Mouse (Mus musculus) limb, embryonic 15.5 days (tissue): Measurements from ENCODE around the gene Maml2. TPM values are rescaled to one million over a fixed set of nuclear protein-coding genes. Genes with fewer than 3 reads are reported as not detected.
A peak's percentile ranks its signal among the peaks of the same experiment; 100 is the strongest.

ENCODE experiments used
- ATAC-seq: fragments of 200-750 bp; cut with Nextera tagmentation; 2 replicates; pipeline ENCODE4 v1.8.0; 2017; ENCODE audit warnings: low read depth, moderate TSS enrichment; ENCODE audit not compliant: insufficient number of reproducible peaks, low FRiP score, low TSS enrichment
- H3K27ac ChIP-seq: fragments of 300-500 bp; sonication (generic); 2 replicates; pipeline ENCODE4 v1.5.1; 2015; ENCODE audit warnings: moderate library complexity, mild to moderate bottlenecking, inconsistent platforms
- H3K27me3 ChIP-seq: fragments of 300-500 bp; sonication (generic); 2 replicates; pipeline ENCODE4 v1.6.1; 2015; ENCODE audit warnings: inconsistent platforms
- H3K36me3 ChIP-seq: fragments of 300-500 bp; sonication (generic); 2 replicates; pipeline ENCODE4 v1.6.1; 2015; ENCODE audit warnings: inconsistent platforms
- H3K4me1 ChIP-seq: fragments of 300-500 bp; sonication (generic); 2 replicates; pipeline ENCODE4 v1.6.1; 2015; ENCODE audit warnings: inconsistent platforms
- H3K4me2 ChIP-seq: fragments of 300-500 bp; sonication (generic); 2 replicates; pipeline ENCODE4 v1.6.1; 2015; ENCODE audit warnings: mild to moderate bottlenecking, inconsistent platforms
- H3K4me3 ChIP-seq: fragments of 300-500 bp; sonication (generic); 2 replicates; pipeline ENCODE4 v1.5.1; 2015; ENCODE audit warnings: mild to moderate bottlenecking, inconsistent platforms
- H3K9ac ChIP-seq: fragments of 300-500 bp; sonication (generic); 2 replicates; pipeline ENCODE4 v1.6.1; 2015; ENCODE audit warnings: inconsistent platforms
- H3K9me3 ChIP-seq: fragments of 300-500 bp; sonication (generic); 2 replicates; pipeline ENCODE4 v1.6.1; 2016; ENCODE audit warnings: inconsistent platforms
- WGBS: fragments of 180-500 bp; shearing (Covaris S2); methylation state at CpG from one replicate; pipeline ENCODE4 v1.1.7; 2015; 5-methylcytosine and 5-hydroxymethylcytosine counted together
- polyA plus RNA-seq: library from polyadenylated mRNA; unstranded; fragments of >200 nt; fragmentation: Nextera tagmentation; extraction: Ambion mirVana; gene quantifications from 2 replicates; pipeline ENCODE4 v1.2.1, GENCODE M21; 2015

The Maml2 gene
- polyA plus RNA-seq, 1 experiment from 2014 or later: 10.9 TPM

DNA sequence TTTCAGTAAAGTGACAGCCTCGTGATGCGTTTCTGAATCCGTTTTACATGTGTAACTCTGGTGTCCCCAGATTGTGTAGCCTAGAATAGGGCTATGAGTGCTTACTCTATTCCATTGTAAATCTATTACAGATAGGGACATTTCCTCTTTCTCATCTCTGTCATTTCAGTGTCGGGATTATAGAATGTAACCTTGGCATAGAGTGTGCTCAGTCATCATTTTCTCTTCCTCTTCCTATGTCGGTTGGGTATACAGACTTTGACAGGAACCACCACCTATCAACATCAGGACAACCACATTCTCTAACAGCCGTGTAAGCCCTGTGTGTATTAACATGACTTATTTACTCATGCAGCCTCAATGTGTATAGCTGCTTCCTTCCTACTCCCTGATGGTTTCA lies 248.0 kb downstream of the Maml2 start:
- H3K36me3 ChIP-seq: no peaks in the 10 kb centered on the region
- WGBS: 76% methylated on average over 6 of the region's 6 CpGs
- peaks cover 32% of the 10 kb centered on the region for H3K4me1 ChIP-seq

GRCm38 (mm10) chr9:13549911-13550310 lies 252.2 kb downstream of the Maml2 start:
- H3K4me1 ChIP-seq: peaks cover 25% of the 10 kb centered on the region
- no peaks in the 10 kb centered on the region for H3K36me3 ChIP-seq
- no peak overlapping the region for H3K4me3 ChIP-seq
- H3K9me3 ChIP-seq: no peaks in the 10 kb centered on the region
- H3K27ac ChIP-seq: no peak overlapping the region; the same call in 1 of the 2 replicates
- WGBS: 48% methylated on average over 3 of the region's 3 CpGs
- H3K27me3 ChIP-seq: no peaks in the 10 kb centered on the region
- H3K4me2 ChIP-seq: no peak overlapping the region
- H3K9ac ChIP-seq: no peak overlapping the region
- ATAC-seq: no peak

More for the DNA sequence above, 248.0 kb downstream of the Maml2 start:
- Histone ChIP-seq H3K27me3 (no peaks in the 10 kb centered on the region), H3K27ac (no peak overlapping the region), H3K4me2 (no peak overlapping the region), H3K9me3 (no peaks in the 10 kb centered on the region), H3K9ac (no peak overlapping the region), H3K4me3 (no peak overlapping the region)
- ATAC-seq: no peak

DNA sequence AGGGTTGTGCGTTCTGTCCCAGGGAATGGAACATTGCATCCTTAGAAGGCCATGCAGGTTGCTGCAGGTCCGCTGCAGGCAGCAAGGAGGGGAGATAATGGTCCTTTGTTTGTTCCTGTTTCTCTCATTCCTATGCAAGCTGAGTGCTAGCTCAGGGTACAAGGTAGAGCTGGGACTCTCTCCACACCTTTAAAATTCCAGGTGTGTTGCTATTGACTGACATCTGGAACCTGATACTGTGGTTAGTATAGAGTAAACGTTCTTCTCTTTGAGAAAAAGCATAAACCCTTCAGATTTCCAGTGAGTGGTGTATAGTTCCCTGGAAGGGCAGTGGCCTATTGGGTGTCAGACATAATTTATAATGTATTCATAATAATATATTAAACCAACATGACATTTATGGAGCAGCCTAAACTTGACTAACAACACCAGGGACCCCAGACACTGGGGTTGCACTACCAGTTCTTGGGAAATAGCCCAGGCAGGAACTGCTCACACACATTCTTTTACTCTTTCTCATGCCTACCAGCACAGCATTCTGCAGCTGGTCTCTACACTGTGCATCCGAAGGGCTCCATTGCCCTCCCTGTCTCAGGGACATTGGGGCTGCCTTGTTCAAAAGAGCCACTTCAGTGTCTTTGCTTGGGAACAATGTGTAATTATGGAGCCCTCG lies 254.8 kb downstream of the Maml2 start:
- Histone ChIP-seq H3K4me2 (no peak overlapping the region), H3K27ac (peak overlapping the region; percentile 47), H3K27me3 (no peaks in the 10 kb centered on the region), H3K9ac (no peak overlapping the region), H3K4me1 (peaks cover 25% of the 10 kb centered on the region), H3K9me3 (no peaks in the 10 kb centered on the region), H3K4me3 (no peak overlapping the region), H3K36me3 (no peaks in the 10 kb centered on the region)
- peak; percentile 48; the same call in 1 of the 2 replicates for ATAC-seq
- 41% methylated on average over 5 of the region's 5 CpGs for WGBS

DNA sequence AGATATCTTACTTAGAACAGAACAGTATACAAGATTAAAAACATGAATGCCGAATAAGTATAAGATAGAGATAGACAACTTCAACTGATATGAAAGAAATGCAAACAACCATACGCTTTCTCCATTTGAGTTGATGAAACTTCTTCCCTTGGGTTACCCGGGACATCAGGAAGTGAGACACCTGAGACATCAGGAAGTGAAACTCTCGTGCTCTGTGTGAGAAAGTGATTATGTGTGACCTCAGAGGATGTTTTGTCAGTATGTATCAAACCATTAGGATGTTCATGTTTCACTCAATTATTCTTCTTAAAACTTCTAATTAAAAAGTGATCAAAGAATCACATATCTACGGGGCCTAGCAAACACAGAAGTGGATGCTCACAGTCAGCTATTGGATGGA lies 257.0 kb downstream of the Maml2 start:
- H3K9ac ChIP-seq: no peak overlapping the region
- H3K27me3 ChIP-seq: no peaks in the 10 kb centered on the region
- no peaks in the 10 kb centered on the region for H3K36me3 ChIP-seq
- H3K4me3 ChIP-seq: no peak overlapping the region
- H3K4me1 ChIP-seq: peaks cover 29% of the 10 kb centered on the region
- ATAC-seq: no peak
- H3K27ac ChIP-seq: no peak overlapping the region
- no peak overlapping the region for H3K4me2 ChIP-seq
- 87% methylated on average over 5 of the region's 5 CpGs for WGBS
- no peaks in the 10 kb centered on the region for H3K9me3 ChIP-seq

DNA sequence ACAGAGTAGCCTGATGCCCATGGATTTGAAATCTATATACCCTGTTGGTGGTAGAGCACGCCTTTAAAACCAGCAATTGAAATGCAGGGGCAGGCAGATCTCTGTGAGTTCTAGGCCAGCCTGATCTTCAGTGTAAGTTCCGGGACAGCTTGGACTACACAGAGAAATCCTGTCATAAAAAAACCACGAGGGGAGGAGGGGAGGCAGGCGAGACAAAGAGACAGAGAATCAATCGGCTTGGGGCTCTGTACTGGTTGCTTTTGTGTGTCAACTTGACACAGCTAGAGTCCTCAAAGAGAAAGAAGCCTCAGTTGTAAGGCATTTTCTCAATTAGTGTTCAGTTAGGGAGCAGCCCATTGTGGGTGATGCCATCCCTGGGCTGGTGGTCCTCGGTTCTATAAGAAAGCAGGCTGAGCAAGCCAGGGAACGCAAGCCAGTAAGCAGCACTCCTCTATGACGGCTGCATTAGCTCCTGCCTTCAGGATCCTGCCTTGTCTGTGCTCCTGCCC lies 258.3 kb downstream of the Maml2 start:
- Histone ChIP-seq H3K4me2 (no peak overlapping the region), H3K4me1 (peaks cover 31% of the 10 kb centered on the region), H3K4me3 (no peak overlapping the region), H3K27ac (no peak overlapping the region), H3K9me3 (no peaks in the 10 kb centered on the region), H3K36me3 (no peaks in the 10 kb centered on the region), H3K9ac (no peak overlapping the region), H3K27me3 (no peaks in the 10 kb centered on the region)
- no peak for ATAC-seq
- 77% methylated on average over 8 of the region's 8 CpGs for WGBS

- no peak overlapping the region for H3K27ac ChIP-seq
- peaks cover 33% of the 10 kb centered on the region for H3K4me1 ChIP-seq
- no peak overlapping the region for H3K4me3 ChIP-seq
- no peaks in the 10 kb centered on the region for H3K9me3 ChIP-seq
- H3K9ac ChIP-seq: no peak overlapping the region
- H3K4me2 ChIP-seq: no peak overlapping the region
- ATAC-seq: no peak
- H3K27me3 ChIP-seq: no peaks in the 10 kb centered on the region
- 82% methylated on average over 3 of the region's 3 CpGs for WGBS
- H3K36me3 ChIP-seq: no peaks in the 10 kb centered on the region
Measured at GRCm38 (mm10) chr9:13556696-13557095, 258.9 kb downstream of the Maml2 start.

- 29% methylated on average over 4 of the region's 4 CpGs for WGBS
- H3K4me3 ChIP-seq: no peak overlapping the region
- H3K27me3 ChIP-seq: no peaks in the 10 kb centered on the region
- ATAC-seq: no peak
- H3K9ac ChIP-seq: no peak overlapping the region
- no peak overlapping the region for H3K4me2 ChIP-seq
- H3K9me3 ChIP-seq: no peaks in the 10 kb centered on the region
- H3K27ac ChIP-seq: 0 out of 2 replicates have a peak overlapping the region, but pooled peaks have one; percentile 4
- H3K36me3 ChIP-seq: no peaks in the 10 kb centered on the region
- H3K4me1 ChIP-seq: peaks cover 34% of the 10 kb centered on the region
Measured at GRCm38 (mm10) chr9:13558811-13559372, 261.1 kb downstream of the Maml2 start.

DNA sequence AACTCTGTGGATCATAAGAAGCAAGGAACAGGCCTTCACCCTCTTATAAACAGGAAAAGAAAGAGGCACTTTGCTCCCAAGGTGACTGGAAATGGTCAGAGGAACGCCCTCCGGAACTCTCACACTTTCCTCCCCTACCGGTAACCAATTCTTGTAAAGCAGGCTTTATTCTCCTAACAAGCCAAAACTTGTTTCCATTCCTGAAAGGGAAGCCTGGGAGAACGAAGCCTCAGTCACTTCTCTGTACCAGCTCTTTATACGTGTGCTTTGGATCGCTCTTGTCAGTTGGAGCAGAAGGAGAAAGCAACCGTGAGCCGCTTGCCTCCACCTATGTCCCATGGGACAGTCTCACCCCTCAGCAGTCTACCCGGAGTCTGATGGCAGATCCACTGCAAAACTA lies 262.9 kb downstream of the Maml2 start:
- Histone ChIP-seq H3K27me3 (no peaks in the 10 kb centered on the region), H3K27ac (peak overlapping the region; percentile 73), H3K9ac (no peak overlapping the region), H3K36me3 (no peaks in the 10 kb centered on the region), H3K4me3 (no peak overlapping the region), H3K9me3 (no peaks in the 10 kb centered on the region), H3K4me2 (no peak overlapping the region), H3K4me1 (peaks cover 37% of the 10 kb centered on the region)
- WGBS: 52% methylated on average over 9 of the region's 9 CpGs
- ATAC-seq: no peak

DNA sequence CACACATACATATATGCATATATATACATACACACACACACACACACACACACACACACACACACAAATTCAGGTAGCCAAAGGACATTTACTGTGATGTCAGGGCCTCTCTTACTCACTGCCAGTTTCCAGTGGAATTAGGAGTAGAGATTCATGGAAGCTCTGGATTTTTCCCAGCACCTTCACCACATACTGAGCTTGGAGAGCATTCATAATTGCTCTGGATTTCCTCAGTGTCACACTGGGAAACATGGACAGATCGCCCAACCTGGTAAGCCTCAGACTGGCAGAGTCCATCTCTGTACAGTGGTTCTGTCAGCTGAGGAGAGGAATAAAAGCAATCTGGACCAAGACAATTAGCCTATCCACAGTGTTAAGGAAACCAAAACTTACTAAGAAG lies 263.6 kb downstream of the Maml2 start:
- Histone ChIP-seq H3K36me3 (no peaks in the 10 kb centered on the region), H3K27me3 (no peaks in the 10 kb centered on the region)

GRCm38 (mm10) chr9:13563475-13564414 lies 266.0 kb downstream of the Maml2 start:
- H3K9ac ChIP-seq: no peak overlapping the region

More for the DNA sequence above, 263.6 kb downstream of the Maml2 start:
- Histone ChIP-seq H3K4me3 (no peak overlapping the region), H3K4me2 (no peak overlapping the region), H3K4me1 (peaks cover 37% of the 10 kb centered on the region), H3K27ac (peak overlapping the region; percentile 64), H3K9ac (no peak overlapping the region), H3K9me3 (no peaks in the 10 kb centered on the region)
- ATAC-seq: no peak
- WGBS: 91% methylated on average over 1 of the region's 1 CpGs

GRCm38 (mm10) chr9:13565343-13566019 lies 267.7 kb downstream of the Maml2 start:
- Histone ChIP-seq H3K27me3 (no peaks in the 10 kb centered on the region), H3K4me2 (no peak overlapping the region), H3K9me3 (no peaks in the 10 kb centered on the region), H3K36me3 (no peaks in the 10 kb centered on the region), H3K4me1 (peaks cover 17% of the 10 kb centered on the region), H3K9ac (no peak overlapping the region), H3K27ac (no peak overlapping the region), H3K4me3 (no peak overlapping the region)
- ATAC-seq: no peak
- 76% methylated on average over 11 of the region's 11 CpGs for WGBS

More at GRCm38 (mm10) chr9:13563475-13564414, 266.0 kb downstream of the Maml2 start:
- WGBS: 47% methylated on average over 10 of the region's 10 CpGs
- H3K27ac ChIP-seq: peak overlapping the region; percentile 60; the same call in 1 of the 2 replicates
- peaks cover 28% of the 10 kb centered on the region for H3K4me1 ChIP-seq
- H3K4me2 ChIP-seq: no peak overlapping the region
- H3K4me3 ChIP-seq: no peak overlapping the region
- H3K9me3 ChIP-seq: no peaks in the 10 kb centered on the region
- no peaks in the 10 kb centered on the region for H3K27me3 ChIP-seq
- H3K36me3 ChIP-seq: no peaks in the 10 kb centered on the region
- ATAC-seq: peak; percentile 44; the same call in 1 of the 2 replicates
